In the genomic region with DNA sequence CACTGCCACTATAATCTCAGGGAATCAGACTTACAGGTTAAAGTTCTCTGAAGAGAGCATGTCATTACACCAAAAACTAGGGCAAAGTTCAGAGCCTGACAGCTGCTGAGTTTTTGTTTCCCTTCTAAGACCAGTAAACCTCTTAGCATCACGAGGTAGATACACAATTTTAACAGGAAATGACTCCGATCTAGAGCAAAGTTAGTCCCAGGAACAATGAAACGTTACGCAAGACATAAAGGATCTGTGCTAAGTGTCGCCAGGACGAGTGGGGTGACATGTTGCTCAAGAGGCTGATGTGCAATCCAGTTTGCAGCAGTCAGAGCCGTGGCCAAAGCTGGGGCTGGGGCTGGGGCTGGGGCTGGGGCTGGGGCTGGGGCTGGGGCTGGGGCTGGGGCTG, we compare ENCODE assay signal across 9 mouse cellular contexts. TPM values are rescaled to one million over a fixed set of nuclear protein-coding genes. Genes with fewer than 3 reads are reported as not detected.
DNase-seq lines count a peak whose midpoint lies in the region; ATAC-seq and TF ChIP-seq lines count a peak whose summit lies in the region.
"Had no signal": no experiment of that assay in that cellular context is flagged by ENCODE, and none has a peak within 500 bp of the region (broad histone marks: within the 10 kb centered on the region; RNA-seq: fewer than 3 reads in every experiment).

No protein-coding gene starts in this region.

- no peak for DNase-seq in thymus, adult 2 months
- DNase-seq in thymus, adult 18-20 months: no peak
- DNase-seq in heart, postnatal 4 days: peak; percentile 32
- peak; percentile 52 for DNase-seq in thymus, postnatal 4 days
- no peak for DNase-seq in layer of hippocampus, adult 11-12 months (ENCODE audit: low spot score)
- DNase-seq in MN1 (ENCODE audit: low spot score): no peak
- DNase-seq: right cerebral cortex, postnatal 25 days had no signal

- 16% methylated on average over 7 of the region's 7 CpGs for WGBS in thymus, adult 2 months
- WGBS in lung, embryonic 15.5 days: 12% methylated on average over 7 of the region's 7 CpGs

- no peak overlapping the region for H3K9ac ChIP-seq in lung, embryonic 15.5 days

- no peaks in the 10 kb centered on the region for H3K9me3 ChIP-seq in lung, embryonic 15.5 days

- TF ChIP-seq POLR2A in thymus, adult 2 months (IDR thresholded peaks at IDR 0.05; ENCODE audit: control insufficient read depth, extremely low read depth, insufficient read depth, low read length, poor library complexity): no peak

- TF ChIP-seq CTCF in thymus, adult 2 months (IDR thresholded peaks at IDR 0.05; ENCODE audit: borderline replicate concordance, control insufficient read depth, extremely low read depth, insufficient read depth, low read length, poor library complexity): no peak

- H3K27ac ChIP-seq in thymus, adult 2 months (ENCODE audit: control insufficient read depth, insufficient read depth, low read length): peak overlapping the region; percentile 84
- H3K27ac ChIP-seq in lung, embryonic 15.5 days: peak overlapping the region; percentile 83

- H3K27me3 ChIP-seq in thymus, adult 2 months (ENCODE audit: control insufficient read depth, insufficient read depth, low read length): no peaks in the 10 kb centered on the region
- no peaks in the 10 kb centered on the region for H3K27me3 ChIP-seq in lung, embryonic 15.5 days

- peaks cover 19% of the 10 kb centered on the region for H3K4me1 ChIP-seq in thymus, adult 2 months (replicated peaks; ENCODE audit: control insufficient read depth, insufficient read depth, low read length)
- H3K4me1 ChIP-seq in lung, embryonic 15.5 days: peaks cover 26% of the 10 kb centered on the region

- H3K4me3 ChIP-seq in thymus, adult 2 months (ENCODE audit: control insufficient read depth, insufficient read depth, low read length): no peak overlapping the region
- no peak overlapping the region for H3K4me3 ChIP-seq in lung, embryonic 15.5 days

- peak; percentile 72 for ATAC-seq in lung, embryonic 15.5 days (ENCODE audit: borderline replicate concordance, extremely low read depth, low FRiP score, low TSS enrichment)
- no peak for ATAC-seq in megakaryocyte-erythroid progenitor cell, adult 5-6 weeks (replicated peaks; ENCODE audit: low FRiP score, low TSS enrichment, poor library complexity, severe bottlenecking)

- H3K36me3 ChIP-seq in thymus, adult 2 months (ENCODE audit: control insufficient read depth, insufficient read depth, low read length): no peaks in the 10 kb centered on the region
- no peaks in the 10 kb centered on the region for H3K36me3 ChIP-seq in lung, embryonic 15.5 days

- no peak overlapping the region for H3K4me2 ChIP-seq in lung, embryonic 15.5 days

RNA-seq across cellular contexts. Expression of a gene that starts 20.3 kb away (rescaled TPM):
- polyA plus RNA-seq in thymus, adult 2 months (2012; rRNA removed): 105 and 107 TPM in 2 replicates
- 100 to 1,000 TPM in 1 of 2 experiments, 10 to 100 TPM in 1; 99.8 to 104 TPM for total RNA-seq in heart, postnatal 4 days (2021)
- polyA plus RNA-seq in lung, embryonic 15.5 days (2015; fragmentation: Nextera tagmentation; extraction: Ambion mirVana): 124 and 134 TPM in 2 replicates
- 60.3 and 71.1 TPM in 2 replicates for total RNA-seq in megakaryocyte-erythroid progenitor cell, adult 5-6 weeks (2014; fragmentation: Nextera tagmentation)
- total RNA-seq in megakaryocyte-erythroid progenitor cell, adult 5-6 weeks (2017): 80.0 and 80.6 TPM in 2 replicates

RNA-seq across cellular contexts. Expression of a gene that starts 58.2 kb away (rescaled TPM):
- polyA plus RNA-seq in thymus, adult 2 months (2012; rRNA removed): 10.7 and 13.3 TPM in 2 replicates
- 10 to 100 TPM; 26.2 to 33.0 TPM for total RNA-seq in heart, postnatal 4 days (2021)
- polyA plus RNA-seq in lung, embryonic 15.5 days (2015; fragmentation: Nextera tagmentation; extraction: Ambion mirVana): 7.0 and 7.1 TPM in 2 replicates
- 15.0 and 21.6 TPM in 2 replicates for total RNA-seq in megakaryocyte-erythroid progenitor cell, adult 5-6 weeks (2014; fragmentation: Nextera tagmentation)
- 37.0 and 38.0 TPM in 2 replicates for total RNA-seq in megakaryocyte-erythroid progenitor cell, adult 5-6 weeks (2017)

Comparison
In these comparisons a context has a peak if more than half of its experiments do, and no peak if none do; other contexts are left out.
1. DNase-seq: peak in heart, postnatal 4 days (single experiment) and thymus, postnatal 4 days (single experiment); none in thymus, adult 2 months (single experiment), thymus, adult 18-20 months (0 of 2), layer of hippocampus, adult 11-12 months (single experiment) and MN1 (single experiment).